Mouse (Mus musculus): ENCODE measurements at regions not wholly inside any gene's neighbourhood (a gene's known extent, or its start where the extent isn't known, plus 50 kb on each side); places are given as distances from the start of the nearest gene placed in this dataset.
A peak's percentile ranks its signal among the peaks of the same experiment; 100 is the strongest.

DNA sequence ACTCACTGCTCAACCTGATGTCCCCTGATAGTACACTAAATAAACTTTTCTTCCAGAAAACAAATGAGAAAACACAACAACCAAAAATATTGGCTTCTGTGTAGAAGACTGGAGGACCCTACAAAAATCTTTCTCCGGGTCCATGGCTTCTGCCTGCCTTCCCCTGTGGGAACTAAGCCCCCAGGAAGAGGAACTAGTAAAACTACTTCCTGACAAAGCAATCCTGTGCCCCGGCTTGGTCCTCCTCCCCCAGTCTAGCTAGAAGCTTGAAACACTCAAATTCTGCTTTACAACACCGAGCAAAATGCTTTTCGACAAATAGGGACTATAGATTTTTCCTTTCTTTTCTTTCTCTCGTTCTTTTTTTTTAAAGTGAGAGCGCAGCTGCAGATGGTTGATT lies 51.3 kb upstream of the Mki67 start:
- no peak for DNase-seq

DNA sequence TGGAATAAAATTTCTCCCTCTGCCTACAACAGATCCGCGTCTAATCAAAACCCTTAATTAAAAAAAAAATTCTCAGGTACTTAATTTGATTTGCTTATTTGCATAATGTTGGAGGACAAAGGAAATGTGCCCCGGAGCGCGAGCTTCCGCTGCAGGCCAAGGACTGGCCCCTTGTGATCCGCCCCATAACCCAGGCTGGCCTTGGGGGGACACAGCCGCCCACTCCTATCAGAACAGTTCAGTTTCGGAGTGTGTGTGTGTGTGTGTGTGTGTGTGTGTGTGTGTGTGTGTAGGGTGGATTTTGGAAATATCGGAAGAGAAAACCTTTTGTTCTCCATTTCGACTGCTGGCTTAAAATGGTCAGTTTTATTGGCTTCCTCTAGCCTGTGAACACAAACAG lies 51.9 kb upstream of the Mki67 start:
- DNase-seq: no peak

DNA sequence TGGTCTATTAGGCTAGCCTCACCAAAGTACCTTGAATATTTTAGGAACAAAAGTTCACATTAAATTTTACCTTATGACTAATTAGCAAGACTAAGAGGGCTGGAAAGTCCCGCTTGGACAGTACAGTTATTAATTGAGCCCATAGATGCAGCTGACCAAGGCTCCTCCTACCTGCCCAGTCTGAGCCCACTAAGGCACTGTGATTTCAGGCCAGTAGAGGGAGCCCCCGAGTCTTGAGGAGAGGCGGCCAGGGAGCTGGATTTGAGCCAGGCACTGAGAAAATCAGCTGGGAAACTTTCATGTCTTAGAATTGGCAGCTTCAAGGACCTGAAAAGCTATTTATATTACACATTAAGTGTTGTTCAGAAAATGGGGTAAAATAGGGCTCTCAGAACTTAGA lies 52.4 kb upstream of the Mki67 start:
- peak; percentile 75 for DNase-seq

DNA sequence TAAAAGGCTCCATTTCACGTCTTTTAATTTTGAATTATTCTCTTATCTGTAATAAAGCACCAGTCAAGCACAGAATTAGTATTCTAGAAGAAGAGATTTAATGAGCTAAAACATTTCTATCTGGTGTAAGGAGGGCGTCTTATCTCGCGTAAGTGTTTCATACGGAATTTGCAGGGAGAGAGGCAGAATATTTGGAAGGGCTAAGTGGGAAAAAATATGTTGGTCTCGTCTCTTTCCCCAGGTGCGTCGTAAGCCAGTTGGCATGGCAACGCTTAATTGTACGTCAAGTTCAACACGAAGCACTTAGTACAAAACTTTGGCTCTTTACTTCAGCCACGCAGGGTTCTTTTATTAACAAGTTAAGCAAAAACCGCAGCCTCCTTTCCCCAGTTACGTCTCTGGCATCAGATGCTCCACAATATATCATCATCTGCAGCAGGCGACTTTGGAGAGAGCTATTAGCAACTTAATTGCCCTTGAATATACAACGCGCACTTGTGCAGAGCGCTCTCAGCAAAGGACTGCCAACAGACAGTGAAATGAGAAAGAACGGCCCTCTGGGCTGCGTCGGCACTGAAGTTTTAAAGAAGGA lies 53.0 kb upstream of the Mki67 start:
- DNase-seq: no peak

DNA sequence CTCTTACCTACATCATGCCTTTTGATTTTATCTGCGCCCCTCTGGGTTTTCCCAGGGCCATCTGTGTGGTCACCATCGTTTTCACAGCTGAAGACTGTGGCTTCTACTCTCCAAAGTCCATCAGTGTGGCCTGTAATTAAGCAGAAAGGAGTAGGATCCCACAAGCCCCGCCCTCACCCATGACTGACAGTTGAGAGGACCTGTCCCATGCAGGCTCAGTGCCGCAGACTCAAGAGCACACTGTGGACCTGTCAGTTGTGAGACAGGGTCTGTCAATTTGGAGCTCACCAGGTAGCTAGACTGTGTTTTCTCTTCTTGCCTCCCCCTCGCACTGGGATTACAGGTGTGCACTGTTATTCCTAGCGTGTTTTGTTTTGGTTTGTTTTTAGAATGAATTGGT lies 53.9 kb upstream of the Mki67 start:
- no peak for DNase-seq

DNA sequence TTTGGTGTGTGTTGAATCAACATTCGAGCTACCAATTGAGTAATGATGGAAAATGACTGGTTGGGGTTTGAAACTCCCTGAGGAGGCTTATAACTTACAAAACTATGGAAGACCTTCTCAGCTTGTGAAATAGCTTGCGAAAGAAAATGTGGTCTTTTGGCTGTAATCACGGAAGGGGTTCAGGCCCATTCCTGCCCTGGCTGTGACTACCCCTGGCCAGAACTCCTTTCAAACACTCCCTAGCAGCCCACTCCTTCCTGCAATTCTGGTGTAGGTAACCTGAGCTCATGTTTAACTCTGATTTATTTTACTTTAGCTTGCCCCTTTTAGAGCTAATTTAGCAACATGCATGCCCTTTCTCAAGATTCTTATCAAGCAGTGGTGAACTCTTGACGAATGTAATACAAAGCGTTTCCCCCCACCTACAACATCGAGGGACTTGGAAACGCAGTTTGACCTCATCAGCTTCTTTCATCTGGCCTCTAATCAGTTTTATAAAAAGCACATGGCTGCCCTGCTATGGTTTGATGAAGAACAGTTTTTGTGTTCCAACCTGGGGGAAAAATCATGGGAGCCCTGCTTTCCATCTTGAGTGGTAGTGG lies 59.8 kb upstream of the Mki67 start:
- DNase-seq: no peak

DNA sequence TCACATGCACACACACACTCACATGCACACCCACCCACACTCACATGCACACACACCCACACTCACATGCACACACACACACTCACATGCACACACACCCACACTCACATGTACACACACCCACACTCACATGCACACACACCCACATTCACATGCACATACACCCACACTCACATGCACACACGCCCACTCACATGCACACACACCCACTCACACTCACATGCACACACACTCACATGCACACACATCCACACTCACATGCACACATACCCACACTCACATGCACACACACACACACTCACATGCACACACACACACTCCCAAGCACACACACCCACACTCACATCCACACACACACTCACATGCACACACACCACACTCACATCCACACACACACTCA lies 74.0 kb upstream of the Mki67 start:
- DNase-seq: no peak

DNA sequence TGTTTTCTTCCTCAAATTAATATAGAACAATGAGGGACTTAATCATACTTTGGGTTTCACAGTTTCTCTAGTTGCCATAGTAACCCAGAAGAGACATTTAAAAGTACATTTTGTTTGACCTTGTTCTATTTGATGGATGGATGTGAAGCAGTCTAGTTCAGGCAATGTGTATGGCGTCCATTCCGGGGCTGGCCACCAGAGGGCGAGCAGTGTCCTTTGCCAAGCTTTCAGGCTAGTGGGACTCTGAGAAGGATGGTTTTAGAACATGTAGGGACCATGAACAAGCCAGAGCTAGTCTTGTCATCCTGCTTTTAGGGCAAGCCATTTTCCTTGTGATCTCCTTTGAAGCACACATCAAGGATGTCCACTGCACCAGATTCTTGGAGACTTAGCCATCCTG lies 74.8 kb upstream of the Mki67 start:
- DNase-seq: peak; percentile 35

DNA sequence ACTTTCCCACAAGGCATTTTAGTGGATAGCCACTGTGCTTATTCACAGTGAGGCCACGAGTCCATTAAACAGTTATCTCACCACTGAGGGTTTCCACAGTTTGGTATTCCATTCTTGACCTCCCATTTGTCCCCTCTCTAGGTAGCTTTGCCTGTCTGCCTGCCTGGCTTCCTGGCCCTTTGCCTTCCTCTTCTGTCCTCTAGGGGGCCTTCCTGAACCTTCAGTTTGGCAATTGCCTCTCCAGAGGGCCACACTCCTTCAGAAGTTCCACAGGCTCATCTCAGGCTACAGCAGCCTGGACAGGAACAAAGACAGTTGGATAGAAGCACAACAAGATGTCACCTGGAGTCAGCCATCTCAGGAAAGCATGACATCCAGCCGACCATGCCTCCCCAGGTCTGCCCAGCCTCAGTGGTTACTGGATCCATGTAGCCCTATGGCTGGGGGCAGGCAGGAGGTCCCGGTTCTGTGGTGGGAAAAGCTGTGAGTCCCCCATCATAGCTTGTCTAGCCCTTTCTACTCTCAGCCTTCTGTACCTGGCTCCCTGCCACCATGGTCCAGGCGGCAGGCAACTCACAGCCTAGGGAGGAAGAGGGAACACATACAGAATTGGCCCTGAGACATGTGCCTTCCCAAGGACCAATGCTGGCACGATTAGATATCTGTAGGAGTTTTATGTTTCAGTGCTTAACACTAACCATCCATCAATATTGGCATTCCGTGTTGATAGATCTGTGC lies 76.0 kb upstream of the Mki67 start:
- no peak for DNase-seq

DNA sequence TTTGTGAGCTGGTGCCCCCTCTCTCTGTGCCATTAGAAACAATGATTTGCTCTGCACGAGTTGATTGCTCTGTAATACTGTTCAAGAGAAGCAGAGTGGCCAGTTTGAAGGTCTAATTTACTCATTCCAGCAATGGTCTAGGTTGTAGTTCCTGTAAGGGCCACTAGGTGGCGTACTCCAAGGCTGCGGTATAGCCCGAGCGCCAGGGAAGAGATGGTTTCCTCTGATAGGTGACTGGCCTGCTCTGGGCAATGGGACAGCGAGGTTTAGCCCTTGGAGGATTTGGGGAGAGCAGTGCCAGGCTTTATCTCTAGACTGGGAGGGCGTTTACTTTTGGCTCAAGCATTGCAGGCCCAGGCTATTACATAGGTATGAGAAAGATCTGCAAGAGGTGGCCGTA lies 76.8 kb upstream of the Mki67 start:
- DNase-seq: no peak

DNA sequence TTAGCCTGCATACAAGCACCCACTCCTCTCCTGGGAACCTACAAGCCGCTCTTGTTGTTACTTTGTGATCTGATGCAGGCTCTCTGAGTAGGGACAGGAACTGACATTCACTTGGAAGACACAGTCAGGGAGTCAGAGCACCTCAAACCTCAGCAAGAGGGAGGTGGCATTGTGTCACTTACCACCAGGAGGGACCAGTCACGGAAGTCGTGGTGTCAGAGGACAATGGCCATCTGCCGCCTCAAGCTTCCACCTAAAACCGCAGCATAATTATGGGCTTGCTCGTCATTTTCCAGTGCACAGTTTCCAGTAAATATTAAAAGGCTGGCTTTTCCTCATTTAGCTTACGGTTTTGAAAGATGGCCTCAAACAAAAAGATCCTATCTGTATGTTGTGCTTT lies 78.1 kb upstream of the Mki67 start:
- no peak for DNase-seq

DNA sequence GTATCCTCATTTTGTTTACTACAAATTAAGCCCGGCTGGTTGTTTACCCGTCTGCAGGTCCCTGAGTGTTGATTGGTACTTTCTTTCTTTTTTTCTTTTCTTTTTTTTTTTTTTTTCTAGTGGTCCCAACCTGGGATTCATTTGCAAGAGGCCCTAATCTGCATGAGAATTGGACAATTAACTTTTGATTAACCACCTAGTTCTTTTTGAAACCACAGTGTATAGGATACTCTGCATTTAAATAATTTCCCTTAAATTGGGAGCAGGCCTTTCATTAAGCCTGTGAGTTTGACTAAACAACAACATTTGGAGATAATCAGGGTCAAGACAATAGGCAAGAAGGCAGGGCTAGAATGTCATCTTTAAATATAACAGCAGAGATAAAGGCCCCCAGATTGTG lies 78.5 kb upstream of the Mki67 start:
- no peak for DNase-seq

DNA sequence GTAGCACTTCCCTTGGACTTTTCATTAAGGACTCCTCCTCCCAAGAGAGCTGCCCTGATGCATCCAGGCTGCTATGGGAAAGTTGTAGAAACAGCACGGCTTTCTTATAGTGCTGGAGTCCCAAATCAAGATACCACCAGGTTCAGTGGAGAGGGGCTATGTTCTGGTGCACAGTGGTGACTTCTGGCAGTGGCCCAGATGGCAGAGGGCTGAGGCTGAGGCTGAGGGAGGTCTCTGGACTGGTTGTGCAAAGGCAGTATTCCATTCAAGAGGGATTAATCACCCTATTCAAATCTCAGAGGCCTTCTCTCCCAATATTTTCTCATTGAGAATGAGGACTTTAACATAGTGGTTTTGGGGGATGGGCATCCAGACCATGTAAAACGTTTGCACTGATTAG lies 82.3 kb upstream of the Mki67 start:
- DNase-seq: no peak

DNA sequence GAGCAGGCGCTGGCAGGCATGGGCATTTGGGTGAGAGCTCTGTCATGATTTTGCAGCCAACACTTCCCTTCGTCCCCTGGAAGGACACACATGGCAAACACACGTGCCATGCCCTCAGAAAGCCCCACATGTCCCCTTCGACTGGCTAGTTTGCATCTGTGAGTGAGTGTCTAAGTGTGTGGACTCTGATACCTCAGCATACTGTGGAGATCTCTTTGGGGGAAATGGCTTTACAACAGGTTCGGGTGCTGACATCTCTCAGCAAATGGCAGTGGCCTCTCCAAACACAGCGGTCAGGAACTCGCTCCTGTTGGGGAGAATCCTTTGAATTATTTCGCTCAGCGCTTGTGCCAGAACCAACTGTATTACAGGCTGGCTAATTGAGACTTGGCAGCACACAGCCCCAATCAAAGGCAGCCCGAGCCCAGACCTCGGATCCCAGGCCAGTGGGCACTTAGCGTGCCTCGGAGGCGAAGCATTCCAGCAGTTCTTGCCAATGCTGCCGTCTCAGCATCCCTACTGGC lies 86.5 kb upstream of the Mki67 start:
- no peak for DNase-seq

DNA sequence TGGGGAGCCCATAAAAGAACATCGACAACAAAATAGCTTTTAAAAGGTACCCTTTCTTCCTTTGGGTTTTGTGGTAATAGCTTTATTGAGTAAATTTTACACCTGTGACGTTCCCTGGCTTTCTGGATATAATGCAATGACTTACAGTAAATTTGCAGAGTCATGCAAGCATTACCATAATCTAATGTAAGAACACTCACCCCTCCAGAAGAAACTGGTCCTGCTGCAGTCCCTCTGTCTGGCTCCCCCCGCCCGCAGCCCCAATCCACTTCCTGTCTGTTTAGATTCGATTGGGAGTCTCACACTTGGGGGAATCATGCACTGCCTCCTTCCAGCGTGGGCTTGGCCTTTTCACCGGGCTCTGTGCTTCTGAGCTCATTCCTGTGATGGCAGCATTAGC lies 88.6 kb upstream of the Mki67 start:
- DNase-seq: no peak

DNA sequence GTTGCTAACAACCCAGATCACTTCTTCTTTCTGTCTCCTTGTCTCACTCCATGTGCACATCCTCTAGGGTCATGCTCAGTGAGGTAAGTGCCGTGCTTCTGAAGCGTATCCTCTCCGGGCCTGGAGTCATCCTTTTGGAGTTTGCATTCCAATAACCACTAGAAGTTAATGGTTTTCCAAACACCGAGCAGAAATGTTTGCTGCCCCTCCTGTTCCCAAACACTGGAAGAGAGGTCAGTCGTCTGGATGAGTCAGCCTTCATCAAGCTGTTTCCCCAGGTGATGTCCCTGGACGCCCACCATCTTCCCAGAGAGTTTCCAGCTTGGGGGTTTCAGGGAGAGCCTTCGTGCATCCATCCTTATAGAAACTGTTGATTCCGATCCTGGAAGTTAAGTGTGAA lies 90.0 kb upstream of the Mki67 start:
- DNase-seq: no peak

DNA sequence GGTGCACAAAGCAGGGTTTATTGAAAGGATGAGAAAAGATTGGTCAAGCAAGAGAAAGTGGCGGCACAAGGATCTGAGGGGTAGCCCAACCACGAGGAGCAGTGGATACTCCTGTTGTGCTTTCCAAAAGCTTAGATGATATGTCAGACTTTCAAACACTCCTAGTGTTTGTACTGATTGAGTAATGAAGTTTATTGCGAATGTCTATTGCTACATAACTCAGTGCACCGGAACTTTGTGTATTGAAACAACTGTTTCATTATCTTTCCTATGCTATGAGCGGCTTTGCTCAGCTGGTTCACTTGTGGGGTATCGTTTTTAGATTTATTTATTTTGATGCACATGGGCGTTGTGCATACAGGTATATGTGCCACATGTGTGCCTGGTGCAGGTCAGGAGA lies 90.5 kb upstream of the Mki67 start:
- DNase-seq: no peak

DNA sequence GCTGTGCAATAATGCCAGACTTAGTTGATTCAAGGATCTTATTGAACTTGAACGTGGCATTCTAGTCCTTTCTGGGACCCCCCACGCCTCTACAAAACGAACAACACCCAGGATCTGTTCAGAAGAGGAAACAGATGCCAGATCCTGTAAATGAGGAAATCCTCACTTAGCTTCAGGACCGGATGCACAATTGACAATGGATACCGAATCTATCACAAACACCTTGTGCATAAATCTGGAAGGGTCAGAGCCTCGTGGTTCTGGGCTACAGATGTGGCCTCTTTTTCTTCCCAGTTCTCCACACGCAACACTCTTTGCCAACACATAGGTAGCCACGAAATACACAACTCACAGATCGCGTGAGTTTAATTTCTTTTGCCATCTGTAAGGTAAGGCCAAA lies 93.0 kb upstream of the Mki67 start:
- no peak for DNase-seq

DNA sequence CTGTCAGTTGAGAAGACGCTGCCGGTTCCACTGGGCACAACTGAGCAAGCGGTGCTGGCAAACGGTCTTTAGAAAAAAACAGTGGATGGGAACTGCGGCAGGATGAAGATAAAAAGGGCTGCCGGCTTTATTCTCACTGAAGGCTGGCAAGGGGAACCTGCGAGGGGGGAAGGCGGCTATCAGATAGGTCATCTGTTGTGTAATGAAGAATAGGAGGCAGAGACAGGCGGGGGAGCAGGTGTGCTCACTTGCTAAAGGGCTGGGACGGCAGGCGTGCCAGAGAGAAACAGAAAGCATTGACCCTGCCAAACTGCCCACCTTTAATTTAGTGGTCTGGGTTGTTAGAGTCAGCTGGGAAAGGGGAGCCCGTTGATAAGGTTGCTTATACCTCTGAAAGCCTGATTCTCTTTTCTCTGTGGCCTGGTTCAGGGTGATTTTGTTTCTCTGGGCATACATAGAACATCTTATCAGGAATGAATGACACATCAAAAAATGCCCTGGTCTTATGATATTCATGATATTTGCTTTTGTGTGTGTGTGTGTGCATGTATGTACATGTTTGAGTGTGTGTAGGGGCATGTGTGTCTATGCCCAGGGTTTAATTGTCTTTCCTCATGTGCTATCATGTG lies 93.7 kb upstream of the Mki67 start:
- DNase-seq: no peak

DNA sequence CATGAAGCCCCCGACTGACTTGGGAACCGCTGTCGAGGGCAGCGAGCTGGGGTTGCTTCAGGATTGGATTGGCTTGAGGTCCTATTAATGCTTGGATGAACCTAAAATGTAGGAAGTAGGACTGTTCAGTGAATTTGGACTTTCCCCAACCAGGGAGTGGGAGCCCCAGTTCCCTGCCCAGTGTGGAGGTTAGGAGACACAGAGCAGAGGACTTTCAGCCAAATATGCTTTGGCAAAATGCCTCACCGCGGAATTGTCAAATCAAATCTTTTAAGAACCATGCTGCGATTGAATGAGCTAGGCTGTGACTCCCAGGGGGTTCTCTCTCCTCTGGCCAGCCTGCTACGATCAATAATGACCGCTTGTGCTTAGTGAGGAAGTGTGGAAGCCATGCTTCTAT lies 94.8 kb upstream of the Mki67 start:
- no peak for DNase-seq

DNA sequence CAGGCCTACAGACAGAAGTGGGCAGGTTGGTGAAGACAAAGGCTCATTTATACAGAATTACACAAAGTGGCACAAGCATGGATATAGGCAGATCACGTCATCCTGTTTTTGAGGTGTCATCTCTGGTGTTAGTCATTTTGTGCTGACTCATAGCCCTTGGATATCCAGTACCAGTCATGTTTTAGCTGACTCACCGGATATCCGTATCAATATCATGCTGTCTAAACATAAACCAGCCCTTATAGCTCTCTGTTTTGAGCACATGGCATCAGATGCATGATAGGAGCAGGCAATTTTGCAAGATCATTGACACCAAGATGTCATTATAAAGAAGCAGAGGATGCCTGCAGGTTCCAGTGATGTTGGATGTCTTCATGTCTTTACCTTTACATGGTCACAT lies 97.5 kb upstream of the Mki67 start:
- no peak for DNase-seq

DNA sequence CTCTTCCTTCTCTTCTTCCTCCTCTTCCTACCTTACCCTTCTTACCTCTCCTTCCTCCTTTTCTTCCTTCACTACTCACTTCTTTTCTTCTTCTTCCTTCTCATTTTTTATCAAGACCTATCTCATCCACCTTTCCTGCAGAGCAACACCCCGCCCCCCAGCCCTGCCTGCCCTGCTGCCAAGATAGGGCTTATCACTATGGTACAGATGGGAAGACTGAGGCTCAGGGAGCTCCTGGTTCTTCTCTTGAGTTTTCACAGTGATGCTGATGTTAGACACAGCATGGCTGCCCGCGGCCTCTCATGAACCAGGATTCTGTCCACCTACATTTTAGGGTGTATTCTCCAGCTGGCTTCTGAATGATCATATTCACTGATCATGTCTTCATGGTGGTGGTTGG lies 100.0 kb upstream of the Mki67 start:
- no peak for DNase-seq

DNA sequence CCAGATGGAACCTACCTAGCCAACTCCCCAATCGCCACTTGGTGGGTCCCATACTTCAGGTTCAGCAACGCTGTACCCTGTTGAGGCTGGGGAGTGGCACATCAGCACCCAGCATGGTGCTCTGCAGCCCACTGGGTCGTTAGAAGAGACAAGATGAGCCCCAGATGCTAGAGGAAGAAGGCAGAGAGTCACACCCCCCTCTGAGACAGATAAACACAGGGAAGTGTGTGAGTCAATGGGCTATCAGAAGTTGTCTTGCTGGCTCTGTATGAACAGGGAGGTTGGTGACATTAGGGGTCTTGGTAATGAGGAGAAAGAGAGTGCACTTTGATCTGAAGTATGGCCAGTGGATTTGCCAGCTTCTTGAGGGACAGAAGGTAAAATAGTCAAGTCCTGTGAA lies 101.7 kb upstream of the Mki67 start:
- no peak for DNase-seq

DNA sequence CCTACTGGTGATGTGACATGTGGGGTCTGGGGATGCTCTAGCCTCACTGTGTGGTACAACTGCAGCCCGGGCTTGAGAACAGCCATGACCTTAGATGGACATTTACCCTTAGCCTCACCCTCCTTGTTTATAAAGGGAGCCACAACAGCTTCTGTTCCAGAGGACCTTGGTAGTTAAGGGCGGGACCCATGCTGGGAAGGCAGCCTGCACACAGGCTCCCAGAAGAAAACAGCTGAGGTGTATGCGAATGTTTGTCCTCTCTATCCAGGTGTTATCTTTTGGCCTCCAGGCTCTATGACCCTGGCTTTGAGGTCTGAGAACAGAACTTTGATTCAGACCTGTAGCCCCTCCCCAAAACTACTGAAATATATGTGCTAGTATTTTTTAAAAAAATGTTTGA lies 102.1 kb upstream of the Mki67 start:
- no peak for DNase-seq

All from adrenal gland, adult 8-10 months (tissue).